Mouse (Mus musculus): Measurements from ENCODE around the gene Gm10337. TPM values are rescaled to one million over a fixed set of nuclear protein-coding genes. Genes with fewer than 3 reads are reported as not detected.
A peak's percentile ranks its signal among the peaks of the same experiment; 100 is the strongest.

Gene Gm10337
- polyA plus RNA-seq, 1 experiment from 2014 or later: 4.5 TPM

DNA sequence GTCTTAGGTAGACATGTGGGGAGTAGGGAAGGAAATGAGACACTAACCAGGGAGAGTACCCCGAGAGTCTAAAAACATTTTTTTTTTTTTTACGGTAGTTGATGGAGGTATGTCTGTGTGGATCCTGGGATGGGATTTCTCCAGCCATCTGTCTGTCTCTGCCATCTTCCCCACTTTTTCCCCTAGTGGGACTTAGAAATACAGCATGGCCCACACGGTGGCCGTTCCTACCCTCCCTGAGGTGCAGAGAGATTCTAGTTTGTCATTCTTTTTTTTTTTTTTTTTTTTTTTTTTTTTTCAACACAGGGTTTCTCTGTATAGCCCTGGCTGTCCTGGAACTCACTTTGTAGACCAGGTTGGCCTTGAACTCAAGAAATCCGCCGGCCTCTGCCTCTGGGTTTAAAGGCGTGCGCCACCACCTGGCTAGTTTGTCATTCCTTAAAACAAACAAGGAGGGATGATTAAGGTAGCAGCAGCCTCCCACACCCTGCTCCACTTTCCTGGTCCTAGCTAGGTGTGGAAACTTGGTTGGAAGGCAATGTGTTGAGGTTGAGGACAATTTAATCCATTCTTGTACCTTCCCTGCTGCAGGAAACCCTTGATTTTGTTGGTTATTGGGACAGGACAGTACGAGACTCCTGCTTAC is 42.0 kb upstream of the Gm10337 start:
- ATAC-seq (ENCODE audit: insufficient number of reproducible peaks, insufficient read depth, low FRiP score, low read depth): no peak
- Histone ChIP-seq H3K36me3 (ENCODE audit: control insufficient read depth, insufficient read depth, low read length) (no peaks in the 10 kb centered on the region), H3K27me3 (ENCODE audit: control insufficient read depth, insufficient read depth, low read length) (no peaks in the 10 kb centered on the region), H3K4me1 (ENCODE audit: control insufficient read depth, insufficient read depth, low read length) (0 out of 2 replicates have a peak, but pooled peaks cover 4% of the 10 kb centered on the region), H3K27ac (ENCODE audit: low read length) (no peak overlapping the region), H3K4me3 (ENCODE audit: low read depth, low read length) (no peak overlapping the region), H3K9me3 (ENCODE audit: control insufficient read depth, low read depth, low read length) (no peaks in the 10 kb centered on the region), H3K9ac (replicated peaks; ENCODE audit: low read depth, low read length) (no peak overlapping the region), H3K4me2 (replicated peaks; ENCODE audit: low read depth, low read length) (0 out of 2 replicates have a peak overlapping the region, but pooled peaks have one; percentile 55)
- WGBS: 71% methylated on average over 9 of the region's 9 CpGs

DNA sequence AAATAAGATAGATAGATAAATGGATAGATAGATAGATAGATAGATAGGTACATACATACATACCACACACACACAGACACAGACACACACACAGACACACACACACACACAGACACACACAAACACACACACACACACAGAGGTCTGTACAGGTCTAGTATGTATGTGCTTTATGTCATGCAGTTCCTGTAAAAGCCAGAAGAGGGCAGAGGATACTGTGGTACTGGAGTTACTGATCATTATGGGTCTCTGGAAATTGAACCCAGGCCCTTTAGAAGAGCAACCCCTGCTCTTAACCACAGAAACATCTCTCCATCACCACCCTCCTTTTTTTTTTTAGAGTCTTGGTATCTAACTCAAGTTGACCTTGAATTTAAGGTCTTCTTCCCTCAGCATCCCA is 39.9 kb upstream of the Gm10337 start:
- Histone ChIP-seq H3K9ac (replicated peaks; ENCODE audit: low read depth, low read length) (no peak overlapping the region), H3K4me1 (ENCODE audit: control insufficient read depth, insufficient read depth, low read length) (0 out of 2 replicates have a peak, but pooled peaks cover 4% of the 10 kb centered on the region), H3K27ac (ENCODE audit: low read length) (no peak overlapping the region), H3K9me3 (ENCODE audit: control insufficient read depth, low read depth, low read length) (no peaks in the 10 kb centered on the region), H3K4me3 (ENCODE audit: low read depth, low read length) (no peak overlapping the region), H3K27me3 (ENCODE audit: control insufficient read depth, insufficient read depth, low read length) (no peaks in the 10 kb centered on the region), H3K36me3 (ENCODE audit: control insufficient read depth, insufficient read depth, low read length) (no peaks in the 10 kb centered on the region), H3K4me2 (replicated peaks; ENCODE audit: low read depth, low read length) (no peak overlapping the region)
- no peak for ATAC-seq (ENCODE audit: insufficient number of reproducible peaks, insufficient read depth, low FRiP score, low read depth)

- peaks cover 6% of the 10 kb centered on the region; the same call in 1 of the 2 replicates for H3K36me3 ChIP-seq (ENCODE audit: control insufficient read depth, insufficient read depth, low read length)
- no peak for ATAC-seq (ENCODE audit: insufficient number of reproducible peaks, insufficient read depth, low FRiP score, low read depth)
- H3K4me3 ChIP-seq (ENCODE audit: low read depth, low read length): no peak overlapping the region
- 95% methylated on average over 9 of the region's 9 CpGs for WGBS
- peaks cover 8% of the 10 kb centered on the region; the same call in 1 of the 2 replicates for H3K4me1 ChIP-seq (ENCODE audit: control insufficient read depth, insufficient read depth, low read length)
- no peaks in the 10 kb centered on the region for H3K9me3 ChIP-seq (ENCODE audit: control insufficient read depth, low read depth, low read length)
- H3K27ac ChIP-seq (ENCODE audit: low read length): no peak overlapping the region
- no peak overlapping the region for H3K9ac ChIP-seq (replicated peaks; ENCODE audit: low read depth, low read length)
- no peaks in the 10 kb centered on the region for H3K27me3 ChIP-seq (ENCODE audit: control insufficient read depth, insufficient read depth, low read length)
- no peak overlapping the region for H3K4me2 ChIP-seq (replicated peaks; ENCODE audit: low read depth, low read length)
These were observed 34.7 kb upstream of the Gm10337 start for GRCm38 (mm10) chr15:102468675-102469370.

DNA sequence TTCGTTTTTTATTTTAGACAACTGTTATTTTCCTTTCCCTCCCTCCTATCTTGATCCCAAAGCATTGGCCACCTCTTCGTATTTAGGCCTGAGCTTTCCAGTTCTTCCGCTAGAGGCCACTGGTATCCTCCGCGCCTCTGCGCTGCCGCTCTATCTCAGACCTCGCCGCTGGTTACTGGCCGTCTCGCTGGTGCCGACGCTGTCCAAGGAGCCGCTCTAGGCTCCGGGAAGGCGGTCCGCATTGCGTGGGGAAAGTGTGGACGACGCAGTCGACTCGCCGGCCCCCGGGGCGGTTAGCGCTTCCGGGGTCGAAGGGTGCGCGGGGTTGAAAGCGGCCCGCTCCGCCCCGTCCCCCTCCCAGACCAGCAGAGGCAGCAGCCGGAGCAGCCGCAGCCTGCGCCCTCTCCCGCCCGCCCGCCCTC is 33.3 kb upstream of the Gm10337 start, which contains the start of gene Pcbp2:
Pcbp2 (plus strand) TSS at position 357 of the 422 bp plus-strand sequence.
- Histone ChIP-seq H3K4me3 (ENCODE audit: low read depth, low read length) (peak within 1 kb of the TSS; percentile 70), H3K4me2 (replicated peaks; ENCODE audit: low read depth, low read length) (peak within 1 kb of the TSS; percentile 77), H3K27ac (ENCODE audit: low read length) (peak within 1 kb of the TSS; percentile 98), H3K9me3 (ENCODE audit: control insufficient read depth, low read depth, low read length) (no peaks in the 10 kb centered on the region), H3K4me1 (ENCODE audit: control insufficient read depth, insufficient read depth, low read length) (peaks cover 8% of the 10 kb centered on the region; the same call in 1 of the 2 replicates), H3K36me3 (ENCODE audit: control insufficient read depth, insufficient read depth, low read length) (peaks cover 18% of the 10 kb centered on the region), H3K9ac (replicated peaks; ENCODE audit: low read depth, low read length) (peak within 1 kb of the TSS; percentile 81), H3K27me3 (ENCODE audit: control insufficient read depth, insufficient read depth, low read length) (no peaks in the 10 kb centered on the region)
- under 1% methylated on average over 36 of the region's 40 CpGs for WGBS
- peak; percentile 100 for ATAC-seq (ENCODE audit: insufficient number of reproducible peaks, insufficient read depth, low FRiP score, low read depth)

GRCm38 (mm10) chr15:102470605-102471294 is 32.8 kb upstream of the Gm10337 start:
- Histone ChIP-seq H3K9me3 (ENCODE audit: control insufficient read depth, low read depth, low read length) (no peaks in the 10 kb centered on the region), H3K4me2 (replicated peaks; ENCODE audit: low read depth, low read length) (peak overlapping the region; percentile 77), H3K27ac (ENCODE audit: low read length) (peak overlapping the region; percentile 98), H3K36me3 (ENCODE audit: control insufficient read depth, insufficient read depth, low read length) (peaks cover 24% of the 10 kb centered on the region), H3K4me3 (ENCODE audit: low read depth, low read length) (peak overlapping the region; percentile 70), H3K9ac (replicated peaks; ENCODE audit: low read depth, low read length) (peak overlapping the region; percentile 81), H3K27me3 (ENCODE audit: control insufficient read depth, insufficient read depth, low read length) (no peaks in the 10 kb centered on the region), H3K4me1 (ENCODE audit: control insufficient read depth, insufficient read depth, low read length) (peaks cover 8% of the 10 kb centered on the region; the same call in 1 of the 2 replicates)
- WGBS: 2% methylated on average over 39 of the region's 67 CpGs
- peak; percentile 57 for ATAC-seq (ENCODE audit: insufficient number of reproducible peaks, insufficient read depth, low FRiP score, low read depth)

DNA sequence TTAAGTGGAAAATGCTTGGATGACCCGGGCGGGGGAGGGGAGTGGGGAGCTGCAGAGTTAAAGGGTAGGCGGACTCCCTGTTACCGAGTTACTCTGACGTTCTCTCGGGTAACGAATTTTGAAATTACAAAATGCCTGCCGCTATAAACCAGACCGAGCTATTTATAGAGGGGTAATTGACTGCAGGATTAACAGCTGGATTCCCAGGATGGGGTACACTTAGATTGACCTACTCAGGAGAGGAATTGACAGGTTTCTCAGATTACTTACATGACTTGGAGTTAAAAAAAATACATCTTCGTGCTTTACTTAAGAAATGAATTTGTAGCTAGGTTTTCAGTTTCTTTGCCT is 32.3 kb upstream of the Gm10337 start:
- no peaks in the 10 kb centered on the region for H3K9me3 ChIP-seq (ENCODE audit: control insufficient read depth, low read depth, low read length)
- no peak for ATAC-seq (ENCODE audit: insufficient number of reproducible peaks, insufficient read depth, low FRiP score, low read depth)
- WGBS: under 1% methylated on average over 10 of the region's 10 CpGs

GRCm38 (mm10) chr15:102471727-102472126 is 31.8 kb upstream of the Gm10337 start:
- H3K9ac ChIP-seq (replicated peaks; ENCODE audit: low read depth, low read length): 0 out of 2 replicates have a peak overlapping the region, but pooled peaks have one; percentile 81
- H3K9me3 ChIP-seq (ENCODE audit: control insufficient read depth, low read depth, low read length): no peaks in the 10 kb centered on the region
- H3K27me3 ChIP-seq (ENCODE audit: control insufficient read depth, insufficient read depth, low read length): no peaks in the 10 kb centered on the region
- peaks cover 33% of the 10 kb centered on the region for H3K36me3 ChIP-seq (ENCODE audit: control insufficient read depth, insufficient read depth, low read length)
- no peak for ATAC-seq (ENCODE audit: insufficient number of reproducible peaks, insufficient read depth, low FRiP score, low read depth)
- peak overlapping the region; percentile 77 for H3K4me2 ChIP-seq (replicated peaks; ENCODE audit: low read depth, low read length)
- H3K4me1 ChIP-seq (ENCODE audit: control insufficient read depth, insufficient read depth, low read length): peaks cover 8% of the 10 kb centered on the region; the same call in 1 of the 2 replicates
- H3K4me3 ChIP-seq (ENCODE audit: low read depth, low read length): peak overlapping the region; percentile 70
- H3K27ac ChIP-seq (ENCODE audit: low read length): no peak overlapping the region

More for the DNA sequence above, 32.3 kb upstream of the Gm10337 start:
- Histone ChIP-seq H3K27ac (ENCODE audit: low read length) (peak overlapping the region; percentile 98; the same call in 1 of the 2 replicates), H3K36me3 (ENCODE audit: control insufficient read depth, insufficient read depth, low read length) (peaks cover 28% of the 10 kb centered on the region), H3K4me2 (replicated peaks; ENCODE audit: low read depth, low read length) (peak overlapping the region; percentile 77), H3K27me3 (ENCODE audit: control insufficient read depth, insufficient read depth, low read length) (no peaks in the 10 kb centered on the region), H3K4me3 (ENCODE audit: low read depth, low read length) (peak overlapping the region; percentile 70), H3K9ac (replicated peaks; ENCODE audit: low read depth, low read length) (peak overlapping the region; percentile 81), H3K4me1 (ENCODE audit: control insufficient read depth, insufficient read depth, low read length) (peaks cover 8% of the 10 kb centered on the region; the same call in 1 of the 2 replicates)

GRCm38 (mm10) chr15:102473246-102473645 is 30.3 kb upstream of the Gm10337 start:
- H3K9me3 ChIP-seq (ENCODE audit: control insufficient read depth, low read depth, low read length): no peaks in the 10 kb centered on the region
- WGBS: 75% methylated on average over 2 of the region's 2 CpGs
- H3K27ac ChIP-seq (ENCODE audit: low read length): no peak overlapping the region
- no peak overlapping the region for H3K4me2 ChIP-seq (replicated peaks; ENCODE audit: low read depth, low read length)
- H3K4me3 ChIP-seq (ENCODE audit: low read depth, low read length): no peak overlapping the region
- H3K27me3 ChIP-seq (ENCODE audit: control insufficient read depth, insufficient read depth, low read length): no peaks in the 10 kb centered on the region
- peaks cover 47% of the 10 kb centered on the region for H3K36me3 ChIP-seq (ENCODE audit: control insufficient read depth, insufficient read depth, low read length)
- peaks cover 8% of the 10 kb centered on the region; the same call in 1 of the 2 replicates for H3K4me1 ChIP-seq (ENCODE audit: control insufficient read depth, insufficient read depth, low read length)
- no peak for ATAC-seq (ENCODE audit: insufficient number of reproducible peaks, insufficient read depth, low FRiP score, low read depth)
- H3K9ac ChIP-seq (replicated peaks; ENCODE audit: low read depth, low read length): no peak overlapping the region
